Mouse (Mus musculus) E14TG2a.4 (cell line): Measurements from ENCODE around the gene Anp32e.
A peak's percentile ranks its signal among the peaks of the same experiment; 100 is the strongest.

Source experiments
- H3K27me3 ChIP-seq: 2 replicates; pipeline ENCODE4 v1.6.1; 2014; ENCODE audit warnings: low read length, control low read depth; ENCODE audit not compliant: insufficient read depth
- H3K36me3 ChIP-seq: 2 replicates; pipeline ENCODE4 v1.6.1; 2014; ENCODE audit warnings: low read length, control low read depth; ENCODE audit not compliant: insufficient read depth
- H3K4me1 ChIP-seq: replicated peaks from 2 replicates; pipeline ENCODE4 v1.6.1; 2014; ENCODE audit warnings: low read depth, low read length, control low read depth
- H3K4me3 ChIP-seq: replicated peaks from 2 replicates; pipeline ENCODE4 v1.5.1; 2014; ENCODE audit warnings: mild to moderate bottlenecking, low read length
- H3K9me3 ChIP-seq: 2 replicates; pipeline ENCODE4 v1.6.1; 2014; ENCODE audit warnings: low read length, control low read depth
- CTCF ChIP-seq: conservative IDR thresholded peaks from 2 replicates; pipeline ENCODE4 v1.5.1; 2014; ENCODE audit warnings: low read length
- NANOG ChIP-seq: IDR thresholded peaks from 2 replicates; pipeline ENCODE4 v1.6.1; 2014; ENCODE audit warnings: borderline replicate concordance, low read length, mixed read lengths
- POU5F1 ChIP-seq: IDR thresholded peaks from 2 replicates; pipeline ENCODE4 v1.6.1; 2014; ENCODE audit warnings: low read length, borderline replicate concordance

The Anp32e gene

DNA sequence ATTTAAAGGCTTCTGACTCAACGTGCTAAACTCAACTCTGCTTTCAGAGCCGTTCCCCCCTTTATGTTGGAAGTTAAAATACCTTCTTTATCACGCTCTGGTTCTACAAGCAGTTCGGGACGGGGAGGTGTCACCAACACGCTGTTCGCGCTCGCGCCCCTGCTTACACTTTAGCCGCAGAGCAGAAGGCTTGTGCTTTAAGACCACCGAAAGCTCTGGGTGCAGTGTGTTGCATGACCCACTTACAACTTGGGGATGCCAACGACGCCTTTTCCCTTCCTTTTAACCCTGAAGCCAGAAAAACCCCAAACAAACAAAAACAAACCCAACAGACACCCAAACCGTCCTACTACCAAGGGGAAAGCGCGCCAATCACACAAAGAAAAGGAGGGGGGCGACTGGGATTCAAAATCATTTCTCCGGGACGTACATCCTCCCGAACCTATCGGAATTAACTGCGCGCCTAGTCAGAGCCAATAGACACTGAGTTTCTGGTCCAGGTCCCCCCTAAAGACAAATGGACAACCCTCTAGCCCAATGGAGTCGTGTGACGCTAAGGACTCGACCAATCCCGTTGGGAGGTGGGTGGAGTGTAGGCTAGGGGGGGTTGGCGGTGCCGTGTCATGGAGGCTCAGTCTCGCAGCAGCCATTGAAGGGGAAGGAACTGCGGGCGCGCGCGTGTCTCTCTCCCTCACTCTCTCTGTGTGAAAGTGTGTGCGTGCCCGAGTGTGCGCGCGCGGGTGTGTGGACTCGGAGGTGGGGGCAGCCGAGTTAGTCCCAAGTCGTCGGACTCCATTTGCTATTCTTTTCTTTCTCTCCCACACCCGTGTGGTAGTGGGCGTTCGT lies at the start of gene Anp32e:
TSS of gene Anp32e (plus strand) at position 589 of the 846 bp plus-strand sequence.
- Histone ChIP-seq H3K4me1 (peaks cover 44% of the 10 kb centered on the region), H3K4me3 (peak within 1 kb of the TSS; percentile 93), H3K27me3 (no peaks in the 10 kb centered on the region), H3K36me3 (peaks cover 22% of the 10 kb centered on the region), H3K9me3 (no peaks in the 10 kb centered on the region)
- TF ChIP-seq CTCF = no peak
- TF ChIP-seq POU5F1 = no peak
- TF ChIP-seq NANOG = no peak

DNA sequence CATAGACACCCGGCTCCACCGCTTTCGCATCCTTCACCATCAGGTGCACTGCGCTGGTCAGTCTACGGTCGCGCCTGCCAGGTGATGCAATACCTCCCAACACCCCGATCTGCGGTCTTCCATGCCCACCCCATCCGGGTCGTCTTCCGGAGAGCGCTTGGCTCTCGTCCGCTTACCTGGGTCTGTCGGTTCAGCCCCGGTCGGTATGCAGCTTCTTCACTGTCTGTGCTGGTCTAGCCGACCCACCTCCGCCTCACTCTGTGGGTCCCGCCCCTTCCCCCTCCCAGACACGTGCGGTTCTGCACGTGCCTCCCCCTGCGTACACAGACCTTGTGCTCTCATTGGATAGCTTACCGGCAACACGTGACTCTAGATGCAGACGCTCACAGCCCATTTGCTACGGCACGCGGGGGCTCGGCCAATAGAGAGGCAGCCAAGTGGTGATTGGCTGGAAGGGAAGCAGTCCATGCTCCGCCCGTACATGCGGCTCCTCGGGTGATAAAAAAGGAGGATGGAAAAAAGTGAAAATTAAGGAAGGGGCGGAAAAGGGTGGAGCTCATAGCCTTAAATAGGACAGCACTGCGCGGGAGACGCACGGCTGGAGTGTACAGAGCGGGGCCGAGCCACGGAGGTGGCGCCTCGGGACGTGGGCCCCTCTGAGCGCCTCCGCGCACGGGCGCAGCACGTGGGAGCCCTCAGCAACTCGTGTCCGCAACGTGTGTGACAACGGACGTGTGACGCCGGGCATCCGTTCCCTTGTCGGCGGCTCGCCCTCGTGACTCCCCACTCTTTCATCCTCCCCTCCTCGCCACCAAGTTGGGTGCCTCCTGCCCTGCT lies 46.8 kb upstream of the Anp32e start, which contains the start of gene Ciart:
TSS of gene Ciart (minus strand) at position 273 of the 837 bp plus-strand sequence.
- Histone ChIP-seq H3K4me3 (peak within 1 kb of the TSS; percentile 82), H3K4me1 (peaks cover 34% of the 10 kb centered on the region), H3K9me3 (no peaks in the 10 kb centered on the region), H3K36me3 (peaks cover 53% of the 10 kb centered on the region), H3K27me3 (peaks cover 31% of the 10 kb centered on the region)
- TF ChIP-seq NANOG (no peak), POU5F1 (no peak), CTCF (no peak)

DNA sequence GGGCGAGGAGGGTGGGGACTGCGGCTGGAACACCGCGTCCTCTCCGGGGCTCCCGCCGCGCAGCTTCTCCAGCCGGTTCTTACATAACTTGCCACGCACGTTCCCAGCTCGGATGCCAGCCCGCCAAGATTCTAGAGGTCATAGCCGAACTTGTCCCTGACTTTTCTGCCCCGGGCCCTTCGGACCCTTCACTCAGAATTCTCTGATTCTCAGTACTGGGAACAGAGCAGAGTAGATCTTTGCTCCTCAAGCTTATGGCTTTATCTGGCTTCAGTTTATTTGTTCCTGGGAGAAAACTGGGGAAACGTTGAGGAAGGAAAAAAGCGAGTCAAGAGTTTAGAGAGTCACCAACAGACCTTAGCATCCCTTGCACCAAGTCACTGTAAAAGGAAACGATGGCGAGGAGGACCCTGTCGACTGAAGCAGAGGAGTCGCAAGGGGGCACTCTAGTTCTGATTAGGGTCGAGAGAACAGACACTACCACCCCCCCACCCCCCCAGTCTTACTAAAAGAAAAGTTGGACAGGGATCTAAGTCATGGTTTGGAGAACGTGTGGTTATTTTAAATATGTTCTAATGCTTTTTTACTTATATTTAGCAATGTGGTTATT lies 46.1 kb upstream of the Anp32e start:
- H3K9me3 ChIP-seq = no peaks in the 10 kb centered on the region
- H3K4me3 ChIP-seq = peak overlapping the region; percentile 82
- TF ChIP-seq CTCF = no peak
- no peak for TF ChIP-seq NANOG
- no peak for TF ChIP-seq POU5F1
- peaks cover 34% of the 10 kb centered on the region for H3K4me1 ChIP-seq
- H3K36me3 ChIP-seq = peaks cover 54% of the 10 kb centered on the region
- H3K27me3 ChIP-seq = peaks cover 31% of the 10 kb centered on the region

DNA sequence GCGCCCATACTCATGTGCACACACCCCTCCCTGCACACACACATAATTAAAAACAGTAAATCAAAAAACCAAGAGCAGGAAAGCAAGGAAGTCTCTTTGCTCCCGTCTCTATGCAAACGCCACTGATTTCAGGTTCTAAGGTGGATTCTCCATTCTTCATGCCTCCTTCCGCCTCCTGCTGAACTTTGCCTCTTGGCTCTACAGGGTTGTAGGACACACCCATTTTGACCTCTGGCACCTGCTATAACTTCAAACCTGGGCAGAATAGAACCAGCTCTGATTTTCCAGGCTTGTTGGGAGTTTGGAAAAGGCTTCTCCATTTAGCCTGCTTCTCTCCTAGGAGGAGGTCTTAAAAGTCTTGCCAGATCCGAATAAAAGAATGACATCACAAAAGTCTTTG lies 44.6 kb upstream of the Anp32e start:
- H3K36me3 ChIP-seq = peaks cover 58% of the 10 kb centered on the region
- no peak for TF ChIP-seq NANOG
- no peak for TF ChIP-seq POU5F1
- no peak for TF ChIP-seq CTCF
- no peaks in the 10 kb centered on the region for H3K9me3 ChIP-seq
- H3K4me1 ChIP-seq = peaks cover 37% of the 10 kb centered on the region
- no peak overlapping the region for H3K4me3 ChIP-seq
- H3K27me3 ChIP-seq = peaks cover 31% of the 10 kb centered on the region

DNA sequence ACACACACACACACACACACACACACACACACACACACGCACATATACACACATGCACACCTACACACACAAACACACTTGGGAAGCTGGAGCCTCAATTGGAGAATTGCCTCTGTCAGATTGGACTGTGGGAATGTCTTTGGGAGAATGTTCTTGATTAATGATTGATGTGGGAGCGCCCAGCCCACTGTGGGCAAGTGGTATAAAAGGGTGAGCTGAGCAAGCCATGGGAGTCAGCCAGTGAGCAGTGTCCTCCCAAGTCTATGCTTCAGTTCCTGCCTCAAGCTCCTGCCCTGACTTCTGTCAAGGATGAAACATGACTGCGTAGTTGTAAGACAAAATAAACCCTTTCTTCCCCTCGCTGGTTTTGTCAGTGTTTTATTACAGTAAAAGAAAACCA lies 41.5 kb upstream of the Anp32e start:
- Histone ChIP-seq H3K4me1 (peaks cover 55% of the 10 kb centered on the region), H3K36me3 (peaks cover 40% of the 10 kb centered on the region), H3K9me3 (no peaks in the 10 kb centered on the region), H3K4me3 (no peak overlapping the region), H3K27me3 (peaks cover 5% of the 10 kb centered on the region)
- TF ChIP-seq CTCF (no peak), POU5F1 (no peak), NANOG (no peak)

DNA sequence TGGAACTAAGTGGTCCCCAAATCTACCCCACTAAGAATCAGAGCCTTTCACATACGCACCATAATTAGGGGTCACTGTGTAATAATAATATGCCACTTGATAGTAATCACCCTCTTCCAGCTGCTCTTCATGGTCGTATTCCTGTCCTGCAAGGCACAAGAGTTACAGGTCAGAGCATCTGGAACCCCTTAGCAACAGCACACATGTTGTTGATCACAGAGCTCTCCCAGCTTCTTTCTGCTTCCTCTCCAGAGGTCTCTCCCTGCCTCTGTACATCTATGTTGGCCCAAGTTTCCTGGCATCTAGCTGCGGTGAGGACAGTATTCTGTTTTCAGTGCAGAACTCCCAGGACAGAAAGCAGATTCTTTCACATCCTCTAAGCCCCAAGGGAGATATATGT lies 39.4 kb upstream of the Anp32e start:
- TF ChIP-seq POU5F1 (no peak), NANOG (no peak), CTCF (no peak)
- Histone ChIP-seq H3K9me3 (no peaks in the 10 kb centered on the region), H3K4me3 (no peak overlapping the region), H3K4me1 (peaks cover 57% of the 10 kb centered on the region), H3K36me3 (peaks cover 40% of the 10 kb centered on the region), H3K27me3 (no peaks in the 10 kb centered on the region)

DNA sequence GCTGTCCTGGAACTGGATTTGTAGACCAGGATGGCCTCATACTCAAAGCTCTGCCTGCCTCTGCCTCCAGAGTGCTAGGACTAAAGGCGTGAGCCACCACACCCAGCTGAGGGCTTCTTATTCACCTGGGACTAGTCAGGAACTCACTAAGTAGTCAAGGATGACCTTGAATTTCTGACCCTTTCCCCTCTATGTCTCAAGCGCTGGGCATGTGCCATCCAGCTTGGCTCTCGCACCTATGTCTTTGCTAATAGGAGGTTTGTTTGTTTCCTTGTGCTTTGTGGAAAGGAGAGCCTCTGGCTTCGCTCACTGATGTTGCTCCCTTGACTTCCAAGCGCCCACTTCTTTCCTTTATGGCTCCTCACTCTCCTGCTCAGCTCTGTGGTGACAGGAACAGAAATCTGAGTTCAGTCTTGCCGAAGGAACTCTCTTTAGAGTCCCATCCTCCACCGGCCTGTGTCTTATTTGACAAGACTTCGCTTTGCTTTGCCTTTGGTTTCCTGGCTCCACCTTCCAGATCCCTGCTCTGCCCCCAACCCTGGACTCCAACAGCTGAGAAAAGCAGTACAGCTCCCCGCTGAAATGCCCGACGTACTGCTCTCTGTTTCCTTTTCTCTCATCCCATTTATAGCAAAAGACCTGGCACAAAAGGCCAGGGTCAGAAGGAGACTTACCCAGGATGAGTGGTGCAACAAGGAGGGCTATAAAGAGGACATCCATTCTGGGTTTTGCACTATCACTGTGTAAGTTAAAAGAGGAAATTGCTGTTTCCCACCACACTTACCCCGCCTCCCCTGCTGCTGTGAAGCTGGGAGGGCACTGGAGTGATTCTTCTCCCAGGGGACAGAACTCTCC lies 37.6 kb upstream of the Anp32e start, which contains the start of gene BC028528:
TSS of gene BC028528 (minus strand) at position 795 of the 855 bp plus-strand sequence.
- Histone ChIP-seq H3K27me3 (no peaks in the 10 kb centered on the region), H3K36me3 (peaks cover 37% of the 10 kb centered on the region), H3K4me3 (peak within 1 kb of the TSS; percentile 74), H3K9me3 (no peaks in the 10 kb centered on the region), H3K4me1 (peaks cover 62% of the 10 kb centered on the region)
- TF ChIP-seq CTCF (no peak), NANOG (peak; percentile 33; the same call in 1 of the 2 replicates), POU5F1 (no peak)
